Mouse (Mus musculus): ENCODE measurements around the gene Nmrk1. TPM values are rescaled to one million over a fixed set of nuclear protein-coding genes. Genes with fewer than 3 reads are reported as not detected.

The Nmrk1 gene
- polyA plus RNA-seq, 1 experiment: 14.9 TPM

DNA sequence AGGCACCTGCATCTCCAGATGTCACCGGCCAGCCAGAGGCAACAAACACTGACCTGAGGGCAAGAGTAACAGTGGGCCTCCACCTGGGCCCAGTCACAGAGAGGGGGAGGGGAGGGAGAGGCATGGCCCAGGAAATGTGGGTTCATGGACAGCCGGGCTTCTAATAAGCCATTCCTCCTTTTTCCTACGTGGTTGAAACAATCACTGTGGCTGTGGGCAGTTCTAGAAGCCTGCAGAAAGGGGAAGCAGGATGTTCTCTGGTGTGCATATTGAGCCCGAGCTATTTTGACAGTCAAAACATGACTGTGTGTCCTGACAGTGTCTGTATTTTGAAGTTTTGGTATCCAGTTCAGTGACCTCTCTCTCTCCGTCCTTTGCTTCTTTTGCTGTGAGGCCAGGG lies 7.2 kb downstream of the Nmrk1 start:
- Histone ChIP-seq H3K4me3 (replicated peaks; ENCODE audit: control insufficient read depth, low read depth, low read length) (no peak overlapping the region), H3K4me1 (ENCODE audit: control insufficient read depth, insufficient read depth, low read length) (no peaks in the 10 kb centered on the region), H3K27ac (ENCODE audit: control insufficient read depth, insufficient read depth, low read depth, low read length, poor library complexity) (no peak overlapping the region)
- WGBS: 32% methylated on average over 5 of the region's 5 CpGs
- TF ChIP-seq CTCF (IDR thresholded peaks at IDR 0.05; ENCODE audit: control insufficient read depth, insufficient read depth, low read length) (no peak), POLR2A (IDR thresholded peaks at IDR 0.05; ENCODE audit: borderline replicate concordance, control insufficient read depth, low read depth, low read length) (no peak)

GRCm38 (mm10) chr19:18639552-18639951 lies 7.8 kb downstream of the Nmrk1 start:
- 49% methylated on average over 2 of the region's 2 CpGs for WGBS

GRCm38 (mm10) chr19:18641001-18641400 lies 9.3 kb downstream of the Nmrk1 start:
- 87% methylated on average over 4 of the region's 4 CpGs for WGBS
- no peak overlapping the region for H3K27ac ChIP-seq (ENCODE audit: control insufficient read depth, insufficient read depth, low read depth, low read length, poor library complexity)
- no peak overlapping the region for H3K4me3 ChIP-seq (replicated peaks; ENCODE audit: control insufficient read depth, low read depth, low read length)
- no peaks in the 10 kb centered on the region; the same call in 1 of the 2 replicates for H3K4me1 ChIP-seq (ENCODE audit: control insufficient read depth, insufficient read depth, low read length)
- TF ChIP-seq POLR2A (IDR thresholded peaks at IDR 0.05; ENCODE audit: borderline replicate concordance, control insufficient read depth, low read depth, low read length) (no peak), CTCF (IDR thresholded peaks at IDR 0.05; ENCODE audit: control insufficient read depth, insufficient read depth, low read length) (no peak)

More at GRCm38 (mm10) chr19:18639552-18639951, 7.8 kb downstream of the Nmrk1 start:
- H3K27ac ChIP-seq (ENCODE audit: control insufficient read depth, insufficient read depth, low read depth, low read length, poor library complexity): no peak overlapping the region
- H3K4me3 ChIP-seq (replicated peaks; ENCODE audit: control insufficient read depth, low read depth, low read length): no peak overlapping the region
- peak; percentile 50 for TF ChIP-seq CTCF (IDR thresholded peaks at IDR 0.05; ENCODE audit: control insufficient read depth, insufficient read depth, low read length)
- TF ChIP-seq POLR2A (IDR thresholded peaks at IDR 0.05; ENCODE audit: borderline replicate concordance, control insufficient read depth, low read depth, low read length): no peak
- no peaks in the 10 kb centered on the region for H3K4me1 ChIP-seq (ENCODE audit: control insufficient read depth, insufficient read depth, low read length)

DNA sequence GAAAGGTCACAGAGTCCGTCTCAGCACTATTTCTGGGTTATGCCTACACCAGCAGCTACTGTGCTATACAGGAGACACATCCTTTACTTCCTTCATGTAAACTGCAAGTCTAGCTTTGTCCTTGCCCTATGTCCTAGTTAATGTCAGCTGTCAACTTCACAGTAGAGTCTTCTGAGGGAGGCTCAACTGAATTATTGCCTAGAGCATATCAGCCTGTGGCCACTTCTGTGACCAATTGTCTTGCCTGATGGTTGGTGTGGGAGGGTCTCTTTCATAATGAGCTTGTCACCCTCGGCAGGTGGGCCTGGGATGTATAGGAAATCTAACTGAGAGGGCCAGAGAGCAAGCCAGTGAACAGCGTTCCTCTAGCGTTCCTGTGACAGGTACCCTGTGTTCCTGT lies 11.7 kb downstream of the Nmrk1 start:
- Histone ChIP-seq H3K4me3 (replicated peaks; ENCODE audit: control insufficient read depth, low read depth, low read length) (no peak overlapping the region), H3K27ac (ENCODE audit: control insufficient read depth, insufficient read depth, low read depth, low read length, poor library complexity) (no peak overlapping the region), H3K4me1 (ENCODE audit: control insufficient read depth, insufficient read depth, low read length) (no peaks in the 10 kb centered on the region; the same call in 1 of the 2 replicates)
- WGBS: 84% methylated on average over 4 of the region's 4 CpGs
- TF ChIP-seq CTCF (IDR thresholded peaks at IDR 0.05; ENCODE audit: control insufficient read depth, insufficient read depth, low read length): no peak
- TF ChIP-seq POLR2A (IDR thresholded peaks at IDR 0.05; ENCODE audit: borderline replicate concordance, control insufficient read depth, low read depth, low read length): no peak

DNA sequence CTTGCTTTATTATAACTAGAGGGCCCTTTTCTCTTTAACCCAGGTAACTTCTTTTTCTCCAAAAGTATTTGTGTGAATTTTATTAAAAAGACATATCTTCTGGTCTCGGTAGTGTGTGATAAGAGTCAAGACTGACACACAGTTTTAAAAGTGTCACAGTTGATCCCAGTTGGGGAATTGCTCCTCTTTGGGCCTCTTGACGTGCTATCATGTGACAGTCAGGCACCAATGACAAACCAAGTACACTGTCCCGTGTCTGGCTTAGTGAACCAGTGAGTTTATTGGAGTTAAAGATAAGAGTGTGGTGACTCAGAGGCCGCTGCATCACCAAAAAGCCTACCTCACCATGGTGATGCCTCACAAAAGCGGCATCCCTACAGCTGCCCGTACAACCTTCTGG lies 12.3 kb downstream of the Nmrk1 start:
- H3K4me3 ChIP-seq (replicated peaks; ENCODE audit: control insufficient read depth, low read depth, low read length): no peak overlapping the region
- H3K4me1 ChIP-seq (ENCODE audit: control insufficient read depth, insufficient read depth, low read length): no peaks in the 10 kb centered on the region; the same call in 1 of the 2 replicates
- no peak overlapping the region for H3K27ac ChIP-seq (ENCODE audit: control insufficient read depth, insufficient read depth, low read depth, low read length, poor library complexity)
- TF ChIP-seq CTCF (IDR thresholded peaks at IDR 0.05; ENCODE audit: control insufficient read depth, insufficient read depth, low read length) (no peak), POLR2A (IDR thresholded peaks at IDR 0.05; ENCODE audit: borderline replicate concordance, control insufficient read depth, low read depth, low read length) (no peak)
- 62% methylated on average over 6 of the region's 6 CpGs for WGBS

DNA sequence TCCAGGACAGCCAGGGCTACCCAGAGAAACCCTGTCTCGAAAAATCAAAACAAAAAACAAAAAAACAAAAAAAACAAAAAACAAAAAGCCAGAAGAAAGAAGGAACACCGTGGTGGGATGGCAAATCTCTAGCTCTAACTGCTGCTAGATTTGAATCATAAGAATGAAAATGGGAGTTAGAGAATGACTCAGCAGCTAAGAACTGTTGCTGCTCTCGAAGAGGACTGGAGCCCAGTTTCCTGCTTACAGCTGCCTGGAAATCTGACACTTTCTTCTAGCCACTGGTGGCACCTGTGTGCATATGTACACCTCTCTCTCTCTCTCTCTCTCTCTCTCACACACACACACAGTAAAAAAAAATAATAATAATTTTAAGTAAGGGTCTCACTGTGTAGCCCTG lies 14.6 kb downstream of the Nmrk1 start:
- H3K4me1 ChIP-seq (ENCODE audit: control insufficient read depth, insufficient read depth, low read length): no peaks in the 10 kb centered on the region; the same call in 1 of the 2 replicates
- no peak overlapping the region for H3K4me3 ChIP-seq (replicated peaks; ENCODE audit: control insufficient read depth, low read depth, low read length)
- WGBS: 19% methylated on average over 3 of the region's 3 CpGs
- no peak for TF ChIP-seq CTCF (IDR thresholded peaks at IDR 0.05; ENCODE audit: control insufficient read depth, insufficient read depth, low read length)
- no peak for TF ChIP-seq POLR2A (IDR thresholded peaks at IDR 0.05; ENCODE audit: borderline replicate concordance, control insufficient read depth, low read depth, low read length)
- no peak overlapping the region; the same call in 1 of the 2 replicates for H3K27ac ChIP-seq (ENCODE audit: control insufficient read depth, insufficient read depth, low read depth, low read length, poor library complexity)

- no peak for TF ChIP-seq POLR2A (IDR thresholded peaks at IDR 0.05; ENCODE audit: borderline replicate concordance, control insufficient read depth, low read depth, low read length)
- no peak for TF ChIP-seq CTCF (IDR thresholded peaks at IDR 0.05; ENCODE audit: control insufficient read depth, insufficient read depth, low read length)
- 25% methylated on average over 5 of the region's 5 CpGs for WGBS
- H3K4me3 ChIP-seq (replicated peaks; ENCODE audit: control insufficient read depth, low read depth, low read length): no peak overlapping the region
- H3K4me1 ChIP-seq (ENCODE audit: control insufficient read depth, insufficient read depth, low read length): no peaks in the 10 kb centered on the region; the same call in 1 of the 2 replicates
- peak overlapping the region; percentile 35; the same call in 1 of the 2 replicates for H3K27ac ChIP-seq (ENCODE audit: control insufficient read depth, insufficient read depth, low read depth, low read length, poor library complexity)
These were observed 15.2 kb downstream of the Nmrk1 start for GRCm38 (mm10) chr19:18646853-18647420.

DNA sequence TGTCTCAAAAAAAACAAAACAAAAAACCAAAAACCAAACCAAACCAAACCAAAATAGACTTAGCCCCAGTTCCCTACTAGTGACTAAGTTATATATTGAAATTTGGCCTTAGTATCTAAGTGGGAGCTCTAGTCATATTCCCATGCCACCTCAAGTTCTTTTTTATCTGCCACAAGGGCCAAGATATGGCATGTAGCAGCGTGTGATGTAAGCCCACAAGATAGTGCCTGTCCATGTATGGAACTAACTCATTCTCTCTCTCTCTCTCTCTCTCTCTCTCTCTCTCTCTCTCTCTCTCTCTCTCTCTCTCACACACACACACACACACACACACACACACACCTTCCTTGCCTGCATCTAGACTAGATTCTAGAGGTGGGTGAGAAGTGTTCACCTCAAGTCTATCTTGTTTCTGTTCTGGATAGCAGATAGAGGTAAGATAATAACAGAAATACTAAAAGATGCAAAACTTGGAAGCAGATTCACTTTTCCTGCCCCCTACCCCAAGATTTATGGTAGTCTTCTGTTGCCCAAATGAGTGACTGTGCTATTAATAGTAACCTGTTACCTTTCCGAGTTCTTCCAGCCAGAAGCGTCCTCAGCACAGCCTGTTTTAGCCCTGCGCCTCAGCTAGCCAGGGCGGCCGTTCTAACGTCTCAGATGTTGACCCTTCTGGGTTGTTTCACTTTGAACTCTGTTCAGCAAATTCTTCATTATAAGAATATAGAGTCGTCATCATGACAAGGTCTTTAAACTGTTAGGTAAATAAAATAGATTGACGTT lies 16.2 kb downstream of the Nmrk1 start:
- no peak overlapping the region for H3K27ac ChIP-seq (ENCODE audit: control insufficient read depth, insufficient read depth, low read depth, low read length, poor library complexity)
- H3K4me1 ChIP-seq (ENCODE audit: control insufficient read depth, insufficient read depth, low read length): no peaks in the 10 kb centered on the region; the same call in 1 of the 2 replicates
- no peak for TF ChIP-seq POLR2A (IDR thresholded peaks at IDR 0.05; ENCODE audit: borderline replicate concordance, control insufficient read depth, low read depth, low read length)
- 79% methylated on average over 9 of the region's 9 CpGs for WGBS
- H3K4me3 ChIP-seq (replicated peaks; ENCODE audit: control insufficient read depth, low read depth, low read length): no peak overlapping the region
